Mouse (Mus musculus): ENCODE data around the gene Tmem37.
A peak's percentile ranks its signal among the peaks of the same experiment; 100 is the strongest.

The Tmem37 gene

DNA sequence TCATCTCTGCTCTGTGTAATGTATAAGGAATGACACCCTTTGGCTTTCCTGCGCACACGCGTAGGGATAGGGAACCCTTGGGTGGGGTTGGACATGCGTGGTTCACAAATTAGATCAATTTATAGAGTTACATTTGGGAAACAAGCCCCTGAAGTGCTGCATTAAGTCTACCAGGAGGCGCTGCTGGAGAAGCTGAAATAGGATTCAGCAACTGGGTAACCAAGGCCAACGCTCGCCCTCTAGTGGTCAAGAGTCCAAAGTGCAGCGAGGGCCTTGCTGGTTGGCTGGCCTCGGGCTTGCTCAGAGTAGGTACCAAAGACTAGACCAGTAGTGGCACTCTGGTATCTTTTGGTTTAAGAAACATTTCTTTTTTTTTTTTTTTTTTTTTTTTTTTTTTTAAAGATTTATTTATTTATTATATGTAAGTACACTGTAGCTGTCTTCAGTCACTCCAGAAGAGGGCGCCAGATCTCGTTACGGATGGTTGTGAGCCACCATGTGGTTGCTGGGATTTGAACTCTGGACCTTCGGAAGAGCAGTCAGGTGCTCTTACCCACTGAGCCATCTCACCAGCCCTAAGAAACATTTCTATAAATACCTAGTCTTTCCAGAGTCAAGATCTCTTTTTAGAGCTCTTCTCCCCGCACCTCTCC is 19.7 kb upstream of the Tmem37 start:
- DNase-seq: peak; percentile 83

DNA sequence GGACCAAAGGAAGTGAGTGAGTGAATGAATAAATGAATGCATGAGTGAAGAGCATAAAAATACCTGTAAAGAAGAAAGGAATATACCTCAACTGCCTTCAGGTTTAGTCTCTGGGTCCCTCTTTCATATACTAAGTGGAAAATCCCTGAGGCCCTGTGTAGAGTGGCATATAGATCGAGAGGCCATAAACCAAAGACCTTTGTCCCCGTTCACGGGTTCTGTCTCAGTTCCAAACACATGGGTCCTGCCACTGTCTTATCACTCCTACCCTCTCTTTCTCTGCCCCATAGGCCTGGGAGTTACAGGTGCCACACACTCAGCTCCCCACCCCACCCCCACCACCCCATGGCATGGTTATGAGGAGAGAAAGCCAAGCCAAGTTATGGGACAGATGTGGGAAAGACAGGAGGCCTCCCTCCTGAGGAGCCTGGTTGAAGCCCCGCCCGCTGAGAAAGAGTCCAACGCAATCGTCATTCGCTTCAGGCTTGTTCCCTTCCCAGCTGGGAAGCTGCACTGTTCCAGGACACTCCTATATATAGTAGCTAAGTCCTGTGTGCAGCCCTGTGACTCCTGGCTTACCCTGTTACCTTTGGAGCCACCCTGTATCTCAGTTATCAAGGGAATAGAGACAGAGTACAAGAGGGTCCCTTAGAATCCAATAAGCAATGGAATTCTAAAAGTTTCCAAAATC is 17.2 kb upstream of the Tmem37 start:
- no peak for DNase-seq

DNA sequence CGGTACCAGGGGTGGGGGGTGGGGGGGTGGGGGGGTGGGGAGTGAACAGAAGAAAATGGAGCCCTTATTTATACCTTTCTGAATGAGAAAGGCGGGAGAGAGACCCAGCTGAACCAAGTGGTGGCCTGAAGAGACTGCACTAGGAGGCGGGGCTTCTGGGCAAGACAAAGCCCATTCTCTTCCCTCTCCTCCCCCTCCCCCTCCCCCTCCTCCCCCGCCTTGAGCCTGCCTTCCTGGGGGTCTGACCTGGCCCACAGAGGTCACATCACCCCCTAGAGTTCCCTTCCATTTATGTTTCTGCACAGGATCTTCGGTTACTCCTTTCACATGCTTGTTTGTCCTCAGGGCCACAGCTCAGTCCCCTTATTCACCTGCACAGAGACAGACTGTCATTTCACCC is 15.3 kb upstream of the Tmem37 start:
- DNase-seq: peak; percentile 58

DNA sequence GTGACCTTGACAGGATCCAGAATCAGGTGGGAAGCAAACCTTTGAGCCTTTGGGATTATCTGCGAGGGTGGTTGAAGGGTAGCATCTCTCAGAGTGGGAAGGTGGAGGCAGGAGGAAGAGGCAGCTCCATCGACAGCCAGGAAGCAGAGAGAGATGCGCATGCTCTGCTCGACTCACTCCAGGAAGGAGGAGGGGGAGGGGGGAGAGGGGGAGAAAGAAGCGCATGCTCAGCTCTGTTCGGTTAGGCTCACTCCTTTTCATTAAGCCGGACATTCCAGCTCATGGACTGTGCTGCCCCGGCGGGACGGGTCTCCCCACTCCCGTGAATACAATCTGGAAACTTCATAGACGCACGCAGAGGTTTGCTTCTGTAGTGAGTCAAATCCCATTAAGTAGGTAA is 12.8 kb upstream of the Tmem37 start:
- DNase-seq: no peak

DNA sequence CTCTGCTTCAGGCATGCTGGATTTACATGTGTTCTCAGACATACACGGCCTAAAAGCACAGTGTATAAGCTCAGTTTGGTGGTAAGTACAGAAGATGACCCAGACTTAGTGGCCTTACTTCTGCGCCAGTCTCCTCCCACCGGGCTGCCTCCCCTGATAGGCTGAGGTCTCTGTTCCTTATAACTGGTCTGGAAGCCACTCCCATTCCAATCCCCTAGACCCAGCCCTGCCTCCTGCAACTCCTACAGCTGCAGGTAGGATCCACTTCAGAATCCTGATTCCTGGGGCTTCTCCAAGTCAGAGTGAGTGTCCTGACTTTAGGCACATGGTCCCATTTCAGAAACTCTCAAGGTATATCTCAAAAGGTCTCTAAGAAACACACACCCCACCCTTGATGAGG is 11.8 kb upstream of the Tmem37 start:
- DNase-seq: no peak

DNA sequence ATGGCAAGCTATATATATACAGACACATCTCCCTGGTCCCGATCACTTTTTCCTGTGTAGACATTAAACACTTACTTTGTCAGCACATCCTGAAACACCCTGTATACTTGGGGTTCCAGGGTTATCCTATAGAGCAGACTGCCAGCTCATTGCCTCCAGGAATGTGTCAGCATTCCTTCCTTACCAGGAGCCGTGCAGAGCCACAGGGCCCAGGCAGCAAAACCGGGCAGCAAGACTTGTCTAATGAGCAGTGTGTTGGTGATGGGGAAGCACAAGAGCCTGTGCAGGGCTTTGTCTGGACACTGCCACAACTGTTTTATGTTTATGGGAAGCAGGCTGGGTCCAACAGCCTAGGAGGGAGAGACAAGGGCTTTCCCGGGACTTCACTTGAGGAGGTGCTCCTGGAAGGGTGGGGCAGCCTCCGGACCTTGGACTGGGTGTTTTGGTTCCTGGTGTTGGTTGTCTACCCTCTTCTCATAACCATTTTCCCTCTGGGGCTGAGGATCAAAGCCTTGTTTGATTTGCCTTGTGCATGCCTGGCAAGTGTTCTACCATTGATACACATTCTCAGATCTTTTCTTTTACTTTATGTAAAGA is 10.1 kb upstream of the Tmem37 start:
- DNase-seq: no peak

DNA sequence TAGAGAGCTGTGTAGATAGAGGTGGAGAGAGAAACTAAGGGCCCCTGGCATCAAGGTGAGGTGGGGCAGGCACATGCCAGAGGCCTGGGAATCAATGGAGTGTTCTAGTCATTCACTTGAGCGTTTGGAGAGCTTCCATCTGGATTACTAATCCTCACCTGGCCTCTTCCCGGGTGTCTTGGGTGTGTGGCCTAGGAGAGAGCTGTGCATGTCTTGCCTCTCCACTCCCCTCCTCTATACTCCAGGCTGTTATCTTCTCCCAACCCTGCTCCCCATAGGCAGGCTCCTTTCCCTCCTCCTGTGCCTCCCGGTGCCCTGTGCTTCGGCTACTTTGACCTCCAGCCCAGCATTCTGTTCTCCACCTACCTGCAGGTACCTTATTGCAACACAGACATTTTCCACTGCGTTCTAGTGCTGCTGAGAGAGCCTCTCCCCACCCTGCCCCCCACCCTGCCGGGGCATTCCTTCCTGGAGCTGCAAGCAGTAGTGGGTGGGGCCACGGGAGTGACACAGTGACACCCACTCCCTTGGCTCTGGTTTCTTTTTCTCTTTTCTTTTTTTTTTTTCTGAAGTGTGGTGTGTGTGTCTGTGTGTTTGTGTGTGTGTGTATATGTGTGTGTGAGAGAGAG is 9.2 kb upstream of the Tmem37 start:
- no peak for DNase-seq

DNA sequence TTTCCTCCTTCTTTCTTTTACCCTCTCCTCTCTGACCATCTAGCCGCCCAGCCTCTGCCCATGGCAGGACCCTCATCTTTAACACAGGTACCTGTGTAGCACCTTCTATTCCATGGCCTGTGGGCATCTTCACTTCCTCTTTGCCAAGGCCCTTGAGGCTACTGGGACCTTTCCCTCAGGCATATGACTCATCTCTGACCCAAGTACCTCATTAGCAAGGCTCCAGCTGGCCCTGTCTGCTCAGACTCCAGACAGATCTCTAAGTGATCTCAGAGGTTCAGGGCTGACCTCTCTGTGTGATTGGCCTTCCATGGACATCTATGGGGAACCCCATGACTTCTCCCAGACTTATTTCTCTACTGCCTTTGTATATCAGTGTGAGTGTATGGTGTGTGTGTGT is 6.8 kb upstream of the Tmem37 start:
- no peak for DNase-seq

DNA sequence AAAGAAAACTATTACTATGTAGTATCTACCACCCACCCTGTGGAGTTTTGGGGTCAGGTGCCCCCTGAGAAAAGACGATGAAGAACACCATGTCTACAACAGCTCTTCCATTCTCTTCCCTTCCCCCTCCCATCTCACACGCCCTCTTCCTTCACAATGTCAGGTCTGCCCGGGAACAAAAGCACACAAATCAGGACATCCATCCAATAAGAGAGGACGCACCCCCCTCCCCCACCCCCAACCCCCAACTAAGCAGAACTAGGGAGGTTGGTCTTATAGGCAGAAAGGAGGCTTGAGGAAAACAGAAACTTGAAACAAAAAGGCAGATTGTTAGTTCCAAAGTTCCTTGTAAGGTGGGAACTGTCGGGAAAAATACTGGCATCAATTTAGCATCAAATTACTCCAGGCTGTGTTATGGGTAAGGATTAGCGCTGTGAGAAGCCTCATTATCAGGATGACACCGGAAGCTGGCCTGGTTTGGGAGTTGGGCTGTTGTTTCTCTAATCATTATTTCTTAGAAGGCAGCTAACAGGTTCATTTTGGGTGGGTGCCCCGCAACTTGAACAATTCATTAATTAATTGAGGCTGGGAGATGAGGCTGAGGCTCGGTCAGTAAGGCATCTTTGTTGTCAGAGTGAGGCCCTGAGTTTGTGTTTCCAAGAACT is 4.0 kb upstream of the Tmem37 start:
- peak; percentile 66 for DNase-seq

DNA sequence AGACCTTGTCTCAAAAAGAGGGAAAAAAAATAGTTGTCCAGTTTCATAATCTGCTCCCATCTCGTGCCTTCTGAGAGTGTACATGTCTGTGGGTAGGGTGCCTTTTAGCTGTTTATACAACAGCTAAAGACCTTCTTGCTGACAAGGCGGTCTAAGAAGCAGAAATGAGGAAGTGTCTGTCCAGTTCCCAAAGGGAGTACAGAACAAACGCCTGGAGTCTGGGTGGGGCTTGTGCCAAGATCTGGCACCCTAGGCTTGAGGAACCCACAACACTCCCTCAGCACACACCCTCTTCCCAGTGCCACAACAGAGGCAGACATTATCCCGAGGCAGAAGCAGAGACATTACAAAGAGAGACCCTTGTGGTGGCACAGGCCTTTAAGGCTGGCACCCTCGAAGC is 1.6 kb upstream of the Tmem37 start:
- DNase-seq: no peak

DNA sequence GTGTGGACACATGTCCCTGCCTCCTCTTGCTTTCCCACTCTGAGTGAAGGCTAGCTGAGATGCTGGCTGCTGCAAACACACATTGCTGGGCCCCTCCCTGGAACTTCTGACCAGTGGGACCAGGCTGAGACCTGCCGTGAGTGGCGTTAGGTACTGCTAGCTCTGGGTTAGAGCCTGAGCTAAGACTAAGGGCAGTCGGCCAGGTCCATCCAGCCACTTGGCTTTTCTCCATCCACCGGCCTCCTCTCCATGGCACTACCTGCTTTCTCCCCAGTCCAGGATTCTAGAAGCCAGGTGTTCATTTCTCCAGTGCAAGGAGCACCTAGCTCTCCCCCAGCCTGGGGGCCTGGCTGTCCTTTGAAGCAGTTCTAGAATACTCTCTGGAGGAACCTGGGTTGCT is 1.1 kb upstream of the Tmem37 start:
- no peak for DNase-seq

DNA sequence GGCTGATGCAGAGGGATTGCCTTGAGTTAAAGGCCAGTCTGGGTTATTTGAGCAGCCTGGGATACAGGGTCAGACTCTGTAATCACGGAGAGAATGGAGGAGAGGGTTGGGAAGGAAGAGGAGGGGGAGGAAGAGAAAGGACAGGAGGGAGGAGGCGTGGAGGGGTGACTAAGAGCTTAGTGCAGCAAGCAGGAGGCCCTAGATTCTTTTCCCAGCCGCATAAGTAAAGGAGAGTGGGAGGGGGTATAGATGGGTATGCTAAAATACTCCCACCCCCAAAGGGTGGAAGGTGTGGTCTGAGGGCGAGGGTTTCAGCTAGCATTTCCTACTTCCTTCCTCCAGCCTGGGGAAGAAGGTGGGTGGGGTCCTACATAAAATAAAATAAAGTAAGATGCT is 431 bp upstream of the Tmem37 start:
- peak; percentile 25 for DNase-seq

DNA sequence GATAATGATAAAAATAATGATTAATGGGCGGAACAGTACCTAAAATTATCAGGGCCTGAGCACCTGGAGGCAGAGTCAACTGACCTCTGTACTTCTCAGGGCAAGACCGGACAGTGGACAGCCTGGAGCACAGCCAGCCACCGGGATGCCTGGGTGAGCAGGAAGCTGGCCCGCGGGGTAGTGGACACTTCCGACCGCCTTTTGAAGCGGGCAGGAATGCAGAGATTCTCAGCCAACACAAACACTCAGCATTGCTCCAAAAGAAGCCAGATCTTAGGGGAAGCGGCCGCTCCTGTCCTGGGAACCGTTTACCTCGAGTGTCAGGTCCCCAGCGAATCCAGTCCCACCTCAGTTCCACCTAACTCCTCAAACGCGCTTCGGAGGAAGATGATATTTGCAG is 974 bp downstream of the Tmem37 start:
- peak; percentile 25 for DNase-seq

DNA sequence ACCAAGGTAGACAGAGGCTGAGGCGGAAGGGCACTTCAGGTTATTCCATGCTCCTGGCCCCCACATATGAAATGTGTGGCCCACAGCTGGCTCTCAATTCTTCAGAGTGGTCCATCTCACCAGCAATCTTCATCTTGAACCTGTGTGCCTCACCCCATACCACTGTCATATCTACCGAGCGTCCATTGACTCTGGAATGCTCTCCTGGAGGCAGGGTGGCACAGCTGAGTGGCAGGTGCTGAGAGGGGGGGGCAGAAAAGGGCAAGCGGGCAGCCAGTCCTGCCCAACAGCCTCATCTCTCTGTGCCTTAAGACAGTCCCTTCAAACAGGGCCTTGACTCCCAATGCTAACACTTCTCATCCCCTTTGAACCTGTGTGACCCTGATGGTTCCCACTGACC is 2.7 kb downstream of the Tmem37 start:
- DNase-seq: no peak

DNA sequence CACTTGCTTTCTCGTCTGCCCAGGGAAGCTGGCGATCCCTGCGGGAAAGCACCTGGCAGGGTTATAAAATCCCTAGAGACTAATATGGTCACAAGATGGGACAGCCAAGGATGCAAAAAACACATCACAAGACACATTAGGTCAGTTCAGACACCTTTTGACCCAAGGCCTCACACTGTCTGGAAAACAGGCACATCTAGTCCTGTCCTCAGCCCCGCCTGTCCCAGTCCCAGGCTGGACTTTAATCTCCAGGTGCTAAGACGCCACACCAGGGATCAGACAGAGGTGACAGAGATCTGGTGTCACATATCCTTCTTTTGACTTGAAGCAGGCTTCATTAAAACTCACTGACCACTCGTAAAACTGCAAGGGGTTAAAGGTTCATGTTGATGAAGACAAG is 3.7 kb downstream of the Tmem37 start:
- DNase-seq: no peak

DNA sequence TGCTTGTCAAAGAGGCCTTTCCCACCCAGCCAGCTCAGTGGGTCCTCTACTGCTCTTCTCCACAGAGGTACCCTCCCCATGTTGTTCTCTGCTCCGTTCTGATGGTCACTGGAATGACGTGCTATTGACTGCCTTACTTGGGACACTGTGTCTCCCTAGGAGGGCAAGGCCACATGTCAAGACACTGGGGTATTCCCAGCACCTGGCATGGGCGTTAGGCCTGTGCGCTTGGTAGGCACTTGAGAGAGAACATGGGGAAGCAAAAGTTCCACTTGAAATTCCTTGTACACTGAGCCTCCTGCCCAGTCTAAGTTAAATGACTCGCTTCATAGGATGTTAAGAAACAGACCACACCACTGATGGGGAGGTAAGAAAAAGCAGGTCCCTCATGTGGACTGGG is 4.8 kb downstream of the Tmem37 start:
- DNase-seq: no peak

DNA sequence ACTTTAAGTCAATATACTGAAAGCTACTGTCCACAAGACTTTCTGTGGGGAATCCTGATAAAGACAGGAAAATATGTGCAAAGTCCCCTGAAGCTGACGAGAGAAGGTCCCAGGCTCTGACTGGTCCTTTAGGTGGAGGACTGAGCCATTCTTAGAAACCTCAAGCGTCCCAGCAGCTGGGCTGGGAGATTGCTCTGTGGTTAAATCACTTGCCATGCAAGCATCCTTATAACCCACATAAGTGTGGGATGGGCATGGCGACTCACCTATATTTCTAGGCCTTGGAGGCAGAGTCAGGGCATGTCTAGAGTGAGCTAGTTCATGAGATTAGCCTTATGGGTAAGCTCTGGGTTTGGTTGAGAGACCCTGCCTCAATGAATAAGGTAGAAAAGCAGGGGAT is 7.2 kb downstream of the Tmem37 start:
- no peak for DNase-seq

DNA sequence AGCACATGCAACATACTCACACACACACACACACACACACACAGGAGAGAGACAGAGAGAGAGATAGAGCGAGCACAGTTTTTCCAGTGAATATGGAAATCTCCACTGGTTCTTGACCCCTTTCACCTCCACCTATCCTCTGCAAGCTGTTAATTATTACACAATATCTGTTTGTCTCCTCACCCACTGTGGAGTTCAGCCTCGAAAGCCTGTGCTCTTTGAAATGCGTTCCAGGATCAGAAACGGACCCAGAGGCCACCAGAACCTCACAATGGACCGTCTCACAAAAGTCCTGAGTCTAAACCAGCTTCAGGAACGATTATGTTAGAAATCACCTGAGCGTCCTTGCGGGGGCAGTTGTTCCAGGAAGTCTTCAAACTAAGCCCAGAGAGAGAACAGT is 7.7 kb downstream of the Tmem37 start:
- DNase-seq: no peak

DNA sequence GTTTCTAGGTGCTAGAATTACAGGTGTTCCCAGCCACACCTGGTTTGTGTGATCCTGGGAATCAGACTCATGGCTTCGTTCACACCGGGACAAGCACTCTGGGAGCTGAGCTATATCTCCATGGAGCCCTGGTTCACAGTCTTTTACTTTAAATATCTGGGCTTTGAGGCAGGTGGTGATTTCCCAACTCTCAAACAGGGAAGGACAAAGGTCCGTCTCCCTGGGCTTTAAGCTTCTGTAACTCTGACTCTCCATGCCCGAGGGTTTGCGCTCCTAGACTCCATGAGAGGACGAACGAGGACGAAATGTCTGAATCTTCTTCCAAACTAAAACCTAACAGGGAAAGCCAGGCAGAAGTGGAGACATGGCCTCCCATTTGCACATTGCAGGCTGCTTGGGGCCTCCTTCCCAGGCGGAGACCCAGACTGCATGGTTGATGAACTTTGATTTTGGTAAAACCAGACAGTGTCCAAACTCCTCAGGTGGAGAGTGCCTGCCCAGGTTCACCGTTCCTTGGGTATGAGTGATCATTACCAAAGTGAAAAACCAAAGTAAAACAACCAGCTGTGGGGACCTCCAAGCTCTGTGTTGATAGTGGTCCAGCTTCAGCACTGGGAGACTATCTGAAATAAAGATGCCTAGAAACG is 9.7 kb downstream of the Tmem37 start:
- DNase-seq: no peak

DNA sequence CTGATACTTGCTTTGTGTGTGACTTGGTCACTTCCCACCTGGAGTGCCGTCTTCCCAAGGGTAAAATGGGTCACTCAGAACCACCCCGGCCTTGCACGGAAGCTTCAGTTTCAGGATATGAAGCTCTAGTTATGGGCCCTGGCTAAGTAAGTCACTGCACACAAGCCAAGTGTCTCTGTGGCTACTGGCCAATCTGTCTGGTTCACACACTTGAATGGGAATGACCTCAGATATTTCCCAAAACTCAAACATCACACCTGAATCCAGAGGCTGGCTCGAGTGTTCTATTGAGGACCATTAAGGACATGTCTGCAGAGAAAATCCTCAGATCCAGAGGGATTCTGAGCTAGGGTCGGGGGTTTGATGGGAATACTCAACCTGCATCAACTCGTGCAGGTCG is 11.6 kb downstream of the Tmem37 start:
- DNase-seq: no peak

DNA sequence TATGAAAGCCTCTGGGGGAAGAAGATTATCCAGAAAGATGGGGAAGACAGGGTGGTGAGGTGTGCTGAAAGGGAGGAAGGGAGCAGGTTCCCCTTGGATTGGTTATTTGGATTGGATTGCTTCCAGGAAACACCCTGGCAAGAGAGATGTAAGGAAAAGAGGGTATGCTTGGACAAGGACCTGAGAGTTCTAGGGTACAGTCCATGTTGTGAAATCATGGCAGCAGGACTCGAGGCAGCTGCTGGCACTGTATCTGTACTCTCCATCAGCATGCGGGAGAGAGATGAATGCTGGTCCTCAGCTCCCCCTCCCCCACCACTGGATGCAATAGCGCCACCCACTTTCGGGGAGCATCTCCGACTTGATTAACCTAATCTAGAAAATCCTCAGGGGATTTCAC is 13.2 kb downstream of the Tmem37 start:
- DNase-seq: no peak

DNA sequence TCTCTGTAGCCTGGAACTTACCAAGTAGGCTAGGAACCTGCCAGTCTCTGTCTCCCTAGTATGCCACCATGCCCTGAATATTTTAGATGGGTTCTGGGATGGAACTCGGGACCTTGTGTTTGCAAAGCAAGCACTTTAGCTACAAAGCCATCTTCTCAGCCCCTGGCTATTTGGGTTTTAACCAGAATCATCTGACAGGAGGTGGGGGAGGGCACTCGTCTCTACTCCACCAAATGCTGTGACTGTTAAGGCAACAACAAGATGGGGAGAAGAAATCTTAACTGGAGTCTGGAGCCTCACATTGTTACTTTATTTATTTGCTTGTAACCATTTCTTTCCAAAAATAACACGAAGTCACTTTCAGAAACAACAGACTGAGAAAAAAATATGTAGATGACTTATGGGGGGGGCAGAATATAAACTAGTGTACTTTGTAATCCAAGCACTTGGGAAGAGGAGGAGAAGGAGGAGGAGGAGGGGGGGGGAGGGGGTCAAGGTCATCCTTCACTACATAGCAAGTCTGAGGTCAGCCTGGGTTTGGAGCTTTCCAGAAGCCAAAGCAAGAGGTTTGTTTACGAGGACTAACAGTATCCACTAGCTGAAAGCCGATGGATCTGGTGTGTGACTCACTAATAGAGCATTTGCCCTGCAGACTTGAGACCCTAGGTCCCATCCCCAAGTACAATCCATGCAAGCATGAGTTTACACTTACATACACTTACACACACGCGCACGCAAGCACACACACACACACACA is 16.0 kb downstream of the Tmem37 start:
- no peak for DNase-seq

Data from retina, postnatal 1 day (tissue).